Mouse (Mus musculus): ENCODE measurements at regions not wholly inside any gene's neighbourhood (a gene's known extent, or its start where the extent isn't known, plus 50 kb on each side); places are given as distances from the start of the nearest gene placed in this dataset.

DNA sequence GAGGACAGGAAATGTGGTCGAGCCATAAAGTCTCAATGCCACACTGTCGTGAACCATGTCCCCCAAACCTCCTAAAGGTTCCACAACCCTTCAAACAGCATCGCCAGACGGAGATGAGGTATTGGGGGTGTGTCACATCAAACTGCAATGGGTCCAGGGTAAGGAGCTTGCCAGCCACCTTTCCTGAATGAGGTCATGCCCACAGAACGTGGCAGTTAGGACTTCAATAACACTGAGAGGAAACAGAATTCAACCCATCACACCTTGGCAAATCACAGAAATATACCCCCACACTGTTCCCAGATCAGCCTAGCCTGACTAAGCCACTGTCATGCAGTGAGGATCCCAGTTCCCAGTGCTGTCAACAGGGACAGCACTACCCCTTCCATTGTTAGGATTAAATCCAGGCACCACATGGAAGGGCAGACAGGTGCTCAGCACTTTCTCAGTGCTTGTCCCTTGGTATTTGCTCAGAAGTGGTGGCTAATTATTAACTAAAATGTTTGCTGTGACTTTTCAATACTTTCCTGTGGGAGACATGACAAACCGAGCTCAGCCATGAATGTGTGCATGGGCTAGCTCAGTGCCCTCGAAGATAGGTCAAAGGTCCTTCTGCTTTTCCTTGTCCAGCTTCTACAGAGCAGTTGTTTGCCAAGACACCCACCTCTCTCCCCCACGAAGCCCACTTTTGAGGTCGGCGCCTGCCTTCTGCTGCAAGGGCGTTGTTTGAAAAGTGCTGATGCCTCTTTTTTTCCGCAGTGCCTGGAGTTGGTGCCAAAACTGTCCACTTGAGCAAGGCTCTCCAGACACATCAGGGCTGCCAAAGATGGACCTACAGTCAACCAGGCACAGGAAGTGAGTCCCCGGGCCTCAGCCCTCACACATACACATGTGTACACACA lies 525.7 kb downstream of the Bnc2 start:
- no peak for TF ChIP-seq CTCF (IDR thresholded peaks at IDR 0.05; ENCODE audit: insufficient read depth, low read length)
- no peak for TF ChIP-seq POLR2A (IDR thresholded peaks at IDR 0.05; ENCODE audit: borderline replicate concordance, extremely low read depth, low read depth, low read length)
